In genomic region chr13:41381806-41382546, GRCm38 (mm10) we compare ENCODE assay signal across 18 mouse cellular contexts.
A peak's percentile ranks its signal among the peaks of the same experiment; 100 is the strongest.
DNase-seq lines count a peak whose midpoint lies in the region; ATAC-seq and TF ChIP-seq lines count a peak whose summit lies in the region.
"Had no signal": no experiment of that assay in that cellular context is flagged by ENCODE, and none has a peak within 500 bp of the region (broad histone marks: within the 10 kb centered on the region; RNA-seq: fewer than 3 reads in every experiment).

No protein-coding gene starts in this region.

- no peak overlapping the region for H3K9ac ChIP-seq in neural tube, embryonic 15.5 days (replicated peaks)
- H3K9ac ChIP-seq: neural tube, embryonic 12.5 days had no signal

- no peak for TF ChIP-seq POLR2A in spleen, adult 2 months (IDR thresholded peaks at IDR 0.05; ENCODE audit: low read depth, low read length)

- ATAC-seq in neural tube, embryonic 15.5 days (ENCODE audit: low FRiP score) = no peak
- ATAC-seq: hindbrain, postnatal 0 days had no signal

- peaks cover 23% of the 10 kb centered on the region; the same call in 1 of the 2 replicates for H3K4me1 ChIP-seq in spleen, adult 2 months (ENCODE audit: control insufficient read depth, insufficient read depth, insufficient read length)
- peaks cover 13% of the 10 kb centered on the region; the same call in 1 of the 2 replicates for H3K4me1 ChIP-seq in neural tube, embryonic 15.5 days
- H3K4me1 ChIP-seq in heart, embryonic 10.5 days = peaks cover 5% of the 10 kb centered on the region; the same call in 1 of the 2 replicates

- WGBS in spleen, adult 2 months = 47% methylated on average over 5 of the region's 5 CpGs
- WGBS in neural tube, embryonic 15.5 days = 89% methylated on average over 5 of the region's 5 CpGs
- WGBS in heart, embryonic 10.5 days = 82% methylated on average over 5 of the region's 5 CpGs

- no peak overlapping the region for H3K4me3 ChIP-seq in spleen, adult 2 months (ENCODE audit: extremely low read depth, insufficient read depth, insufficient read length)
- no peak overlapping the region for H3K4me3 ChIP-seq in neural tube, embryonic 15.5 days (replicated peaks)
- no peak overlapping the region for H3K4me3 ChIP-seq in heart, embryonic 10.5 days
- H3K4me3 ChIP-seq: erythroblast, embryonic 14.5 days; neural tube, embryonic 12.5 days had no signal

- DNase-seq in spleen, adult 2 months (ENCODE audit: low read depth in 1 of 2, low spot score in 2 of 2) = peak in 1 of 2 experiments; percentile 25
- no peak for DNase-seq in spleen, postnatal 4 days (ENCODE audit: low spot score in 2 of 2)
- DNase-seq in gonadal fat pad, adult 2 months (ENCODE audit: low read depth) = peak; percentile 80
- peak; percentile 59 to 70 for DNase-seq in natural killer cell, adult 2 months (ENCODE audit: low spot score in 2 of 2)
- DNase-seq in urinary bladder, adult 2 months (ENCODE audit: low spot score) = no peak
- no peak for DNase-seq in heart, embryonic 10.5 days (ENCODE audit: low spot score)
- DNase-seq: cerebellum, adult 2 months; embryo, embryonic 11 days; gastrocnemius, postnatal 36 days; lung, postnatal 10 days; midbrain, embryonic 14.5 days; retina, postnatal 1 day had no signal

- H3K36me3 ChIP-seq in spleen, adult 2 months (ENCODE audit: control insufficient read depth, insufficient read depth, low read length) = peaks cover 2% of the 10 kb centered on the region
- no peaks in the 10 kb centered on the region for H3K36me3 ChIP-seq in neural tube, embryonic 15.5 days
- no peaks in the 10 kb centered on the region for H3K36me3 ChIP-seq in heart, embryonic 10.5 days
- H3K36me3 ChIP-seq: neural tube, embryonic 12.5 days had no signal

- H3K9me3 ChIP-seq in neural tube, embryonic 15.5 days (replicated peaks) = no peaks in the 10 kb centered on the region
- H3K9me3 ChIP-seq in heart, embryonic 10.5 days = no peaks in the 10 kb centered on the region
- H3K9me3 ChIP-seq: neural tube, embryonic 12.5 days had no signal

- H3K27ac ChIP-seq in spleen, adult 2 months (ENCODE audit: insufficient read depth, low read length) = peak overlapping the region; percentile 79
- H3K27ac ChIP-seq in neural tube, embryonic 15.5 days (replicated peaks) = no peak overlapping the region
- H3K27ac ChIP-seq in heart, embryonic 10.5 days = no peak overlapping the region
- H3K27ac ChIP-seq: hindbrain, postnatal 0 days; kidney, postnatal 0 days; neural tube, embryonic 12.5 days had no signal

- no peaks in the 10 kb centered on the region for H3K27me3 ChIP-seq in spleen, adult 2 months (ENCODE audit: control insufficient read depth, insufficient read depth, low read length)
- no peaks in the 10 kb centered on the region for H3K27me3 ChIP-seq in neural tube, embryonic 15.5 days (replicated peaks)
- H3K27me3 ChIP-seq in heart, embryonic 10.5 days (ENCODE audit: insufficient read depth, poor library complexity, severe bottlenecking) = peaks cover 8% of the 10 kb centered on the region; the same call in 1 of the 2 replicates
- H3K27me3 ChIP-seq: CH12.LX; neural tube, embryonic 12.5 days had no signal

- no peak overlapping the region for H3K4me2 ChIP-seq in neural tube, embryonic 15.5 days
- H3K4me2 ChIP-seq: neural tube, embryonic 12.5 days had no signal

- no peak for TF ChIP-seq CTCF in spleen, adult 2 months (IDR thresholded peaks at IDR 0.05; ENCODE audit: extremely low read depth, insufficient read depth, insufficient read length, insufficient replicate concordance)

Comparison
In these comparisons a context has a peak if more than half of its experiments do, and no peak if none do; other contexts are left out.
1. DNase-seq: peak in gonadal fat pad, adult 2 months (single experiment) and natural killer cell, adult 2 months (2 of 2); none in spleen, postnatal 4 days (0 of 2), urinary bladder, adult 2 months (single experiment) and heart, embryonic 10.5 days (single experiment).